Mouse (Mus musculus) bone marrow, adult 2 months (tissue): ENCODE results near the gene Swap70.

Source experiments
- CTCF ChIP-seq: fragments of 200-500 bp; IDR thresholded peaks from 2 replicates; pipeline ENCODE4 v1.5.1; 2011; ENCODE audit warnings: low read length, control low read depth; ENCODE audit not compliant: control insufficient read depth, insufficient read depth
- POLR2A ChIP-seq: fragments of 200-500 bp; IDR thresholded peaks from 2 replicates; pipeline ENCODE4 v1.6.1; 2011; ENCODE audit warnings: low read depth, mild to moderate bottlenecking, control low read depth, low read length, borderline replicate concordance; ENCODE audit not compliant: control insufficient read depth

- no peak for TF ChIP-seq CTCF
- TF ChIP-seq POLR2A, result no peak
Measured at GRCm38 (mm10) chr7:110297611-110298010, 76.1 kb downstream of the Swap70 start.
